Mouse (Mus musculus) adrenal gland, postnatal 0 days (tissue): Measurements from ENCODE around the gene Tbx20. TPM values are rescaled to one million over a fixed set of nuclear protein-coding genes. Genes with fewer than 3 reads are reported as not detected.

ENCODE experiments used
- polyA plus RNA-seq: library from polyadenylated mRNA; unstranded; fragments of >200 nt; fragmentation: Nextera tagmentation; extraction: Ambion mirVana; gene quantifications from 2 replicates; pipeline ENCODE4 v1.2.1, GENCODE M21; 2015

Tbx20 gene
- 5.1 and 5.7 TPM in 2 replicates for polyA plus RNA-seq

DNA sequence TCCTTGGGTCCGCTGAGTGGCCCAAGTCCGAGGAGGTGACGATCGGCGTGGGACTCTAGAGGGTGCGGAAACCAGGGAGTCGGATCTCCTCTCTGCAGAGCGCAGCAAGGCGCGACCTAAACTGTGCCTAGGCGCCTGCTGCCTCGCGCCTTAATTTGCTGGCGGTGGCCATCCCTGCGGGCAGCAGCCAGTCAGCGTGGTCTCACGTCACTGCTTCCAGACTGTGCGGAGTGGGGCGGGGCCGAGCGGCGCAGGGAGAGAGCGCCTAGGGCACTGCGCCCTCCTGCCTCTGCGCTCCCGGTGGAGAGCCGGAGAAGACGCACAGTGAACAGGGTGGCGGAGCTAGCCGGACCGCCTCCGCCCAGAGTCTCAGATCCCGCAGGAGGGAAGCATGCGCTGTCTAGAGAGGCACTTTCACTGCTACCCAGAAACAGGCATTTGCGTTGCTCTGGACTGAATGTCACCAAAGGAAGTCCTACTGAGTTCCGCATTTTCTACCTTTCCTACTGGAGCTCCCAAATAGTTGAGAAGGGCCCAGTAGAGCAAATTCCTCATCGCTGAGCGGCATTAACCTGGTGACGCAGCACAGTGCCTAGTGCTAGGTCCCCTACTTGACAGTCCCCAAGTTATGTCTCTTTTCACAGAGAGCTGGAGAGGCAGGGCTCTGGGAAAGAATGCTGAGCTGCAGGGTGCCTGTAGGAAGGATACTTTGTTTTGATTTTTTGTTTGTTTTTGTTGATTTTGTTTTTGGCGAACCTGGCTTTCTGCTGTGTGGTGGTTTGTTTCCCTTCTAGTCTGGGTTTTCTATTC, at the start of gene Tbx20:
Gene Tbx20 (minus strand): TSS at position 144 of the 810 bp plus-strand sequence.

DNA sequence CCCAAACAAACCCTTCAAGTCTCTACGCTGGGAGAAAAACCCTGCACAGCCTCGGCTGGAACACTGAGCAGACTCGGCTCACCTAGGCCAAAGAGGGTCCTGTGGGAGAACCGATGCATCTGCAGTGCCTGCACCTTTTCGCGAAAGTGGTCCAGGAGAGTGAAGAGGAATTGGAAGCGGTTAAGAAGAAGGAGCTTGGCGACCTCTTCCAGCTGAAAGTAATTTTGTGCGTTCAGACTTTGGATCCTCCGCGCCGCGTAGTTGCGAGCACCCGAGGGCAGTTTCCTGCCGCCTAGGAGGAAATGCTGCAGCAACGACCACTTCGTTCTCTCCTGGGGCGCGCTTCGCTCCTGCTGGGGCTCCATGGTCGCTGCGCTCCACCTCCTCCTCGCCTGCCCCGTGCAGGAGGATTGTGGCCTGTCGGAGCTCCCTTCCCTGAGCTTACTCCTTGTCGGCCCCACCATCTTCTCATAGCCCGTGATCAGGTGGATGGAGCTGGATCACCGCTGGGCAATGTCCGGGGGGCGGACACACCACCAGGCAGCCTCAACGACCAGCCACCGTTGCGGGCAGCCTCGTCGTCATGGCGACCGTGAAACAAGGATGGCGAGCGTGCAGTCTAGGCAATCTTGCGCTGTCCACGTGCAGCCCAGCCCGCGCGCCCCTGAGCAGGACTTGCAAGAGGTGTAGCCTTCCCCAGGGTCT, 78.3 kb downstream of the Tbx20 start, which contains the start of gene Dpy19l2:
Gene Dpy19l2 (minus strand): TSS at position 594 of the 705 bp plus-strand sequence.

Other genes starting within 250 kb of the Tbx20 start
- gene Cypt4, start 149.1 kb downstream of the Tbx20 start, polyA plus RNA-seq = not detected in 2 replicates
- gene Dpy19l2, start 78.0 kb downstream of the Tbx20 start, polyA plus RNA-seq = 0.08 and 0.16 TPM in 2 replicates